Mouse (Mus musculus): Measurements from ENCODE around the gene Foxo6. TPM values are rescaled to one million over a fixed set of nuclear protein-coding genes. Genes with fewer than 3 reads are reported as not detected.

Foxo6 gene
- total and polyA plus RNA-seq, 3 experiments = not detected

GRCm38 (mm10) chr4:120286761-120287241 is 348 bp downstream of the Foxo6 start:
- Histone ChIP-seq H3K36me3 (replicated peaks) (no peaks in the 10 kb centered on the region), H3K4me1 (ENCODE audit: insufficient read depth, low read depth, low read length) (no peaks in the 10 kb centered on the region), H3K4me3 (ENCODE audit: low read depth, low read length) (peak overlapping the region; percentile 4; the same call in 1 of the 2 replicates), H3K9me3 (replicated peaks) (peaks cover 95% of the 10 kb centered on the region), H3K27me3 (ENCODE audit: insufficient read depth, low read length) (no peaks in the 10 kb centered on the region)
- ATAC-seq (ENCODE audit: extremely low read depth, insufficient number of reproducible peaks, low FRiP score, poor library complexity, severe bottlenecking) (no peak), DNase-seq (ENCODE audit: low spot score) (no peak)
- TF ChIP-seq POLR2AphosphoS5 (IDR thresholded peaks at IDR 0.05; ENCODE audit: insufficient replicate concordance, low read depth, low read length) (no peak), CTCF (IDR thresholded peaks at IDR 0.05; ENCODE audit: low read depth, low read length) (no peak), GATA1 (IDR thresholded peaks at IDR 0.05; ENCODE audit: borderline replicate concordance, low read length) (no peak), GATA2 (IDR thresholded peaks at IDR 0.05; ENCODE audit: borderline replicate concordance, low read depth, low read length) (no peak), TAL1 (conservative IDR thresholded peaks at IDR 0.05; ENCODE audit: low read depth, low read length) (no peak)

GRCm38 (mm10) chr4:120285730-120286129 is 1.4 kb downstream of the Foxo6 start:
- DNase-seq (ENCODE audit: low spot score) (no peak), ATAC-seq (ENCODE audit: extremely low read depth, insufficient number of reproducible peaks, low FRiP score, poor library complexity, severe bottlenecking) (no peak)
- no peaks in the 10 kb centered on the region for H3K27me3 ChIP-seq (ENCODE audit: insufficient read depth, low read length)
- no peaks in the 10 kb centered on the region for H3K4me1 ChIP-seq (ENCODE audit: insufficient read depth, low read depth, low read length)
- no peaks in the 10 kb centered on the region for H3K36me3 ChIP-seq (replicated peaks)
- H3K4me3 ChIP-seq (ENCODE audit: low read depth, low read length) = no peak overlapping the region
- TF ChIP-seq POLR2AphosphoS5 (IDR thresholded peaks at IDR 0.05; ENCODE audit: insufficient replicate concordance, low read depth, low read length) (no peak), TAL1 (conservative IDR thresholded peaks at IDR 0.05; ENCODE audit: low read depth, low read length) (no peak), GATA1 (IDR thresholded peaks at IDR 0.05; ENCODE audit: borderline replicate concordance, low read length) (no peak), GATA2 (IDR thresholded peaks at IDR 0.05; ENCODE audit: borderline replicate concordance, low read depth, low read length) (no peak), CTCF (IDR thresholded peaks at IDR 0.05; ENCODE audit: low read depth, low read length) (no peak)
- H3K9me3 ChIP-seq (replicated peaks) = peaks cover 98% of the 10 kb centered on the region

- DNase-seq (ENCODE audit: low spot score) = no peak
- no peak overlapping the region for H3K4me3 ChIP-seq (ENCODE audit: low read depth, low read length)
- H3K36me3 ChIP-seq (replicated peaks) = no peaks in the 10 kb centered on the region
- no peaks in the 10 kb centered on the region for H3K27me3 ChIP-seq (ENCODE audit: insufficient read depth, low read length)
- TF ChIP-seq TAL1 (conservative IDR thresholded peaks at IDR 0.05; ENCODE audit: low read depth, low read length) (no peak), CTCF (IDR thresholded peaks at IDR 0.05; ENCODE audit: low read depth, low read length) (no peak), POLR2AphosphoS5 (IDR thresholded peaks at IDR 0.05; ENCODE audit: insufficient replicate concordance, low read depth, low read length) (no peak), GATA2 (IDR thresholded peaks at IDR 0.05; ENCODE audit: borderline replicate concordance, low read depth, low read length) (no peak), GATA1 (IDR thresholded peaks at IDR 0.05; ENCODE audit: borderline replicate concordance, low read length) (no peak)
- no peaks in the 10 kb centered on the region for H3K4me1 ChIP-seq (ENCODE audit: insufficient read depth, low read depth, low read length)
- no peak for ATAC-seq (ENCODE audit: extremely low read depth, insufficient number of reproducible peaks, low FRiP score, poor library complexity, severe bottlenecking)
- peaks cover 98% of the 10 kb centered on the region for H3K9me3 ChIP-seq (replicated peaks)
These were observed 1.9 kb downstream of the Foxo6 start for GRCm38 (mm10) chr4:120285223-120285622.

- H3K27me3 ChIP-seq (ENCODE audit: insufficient read depth, low read length) = no peaks in the 10 kb centered on the region
- no peak for TF ChIP-seq POLR2AphosphoS5 (IDR thresholded peaks at IDR 0.05; ENCODE audit: insufficient replicate concordance, low read depth, low read length)
- no peak for TF ChIP-seq TAL1 (conservative IDR thresholded peaks at IDR 0.05; ENCODE audit: low read depth, low read length)
- TF ChIP-seq GATA2 (IDR thresholded peaks at IDR 0.05; ENCODE audit: borderline replicate concordance, low read depth, low read length) = no peak
- no peak for TF ChIP-seq GATA1 (IDR thresholded peaks at IDR 0.05; ENCODE audit: borderline replicate concordance, low read length)
- TF ChIP-seq CTCF (IDR thresholded peaks at IDR 0.05; ENCODE audit: low read depth, low read length) = no peak
These were observed 3.0 kb downstream of the Foxo6 start for GRCm38 (mm10) chr4:120284187-120284586.

GRCm38 (mm10) chr4:120283141-120283540 is 4.0 kb downstream of the Foxo6 start:
- H3K4me3 ChIP-seq (ENCODE audit: low read depth, low read length) = no peak overlapping the region; the same call in 1 of the 2 replicates
- H3K9me3 ChIP-seq (replicated peaks) = peaks cover 94% of the 10 kb centered on the region
- TF ChIP-seq TAL1 (conservative IDR thresholded peaks at IDR 0.05; ENCODE audit: low read depth, low read length) = no peak
- TF ChIP-seq GATA2 (IDR thresholded peaks at IDR 0.05; ENCODE audit: borderline replicate concordance, low read depth, low read length) = no peak
- no peak for TF ChIP-seq CTCF (IDR thresholded peaks at IDR 0.05; ENCODE audit: low read depth, low read length)
- TF ChIP-seq GATA1 (IDR thresholded peaks at IDR 0.05; ENCODE audit: borderline replicate concordance, low read length) = no peak
- TF ChIP-seq POLR2AphosphoS5 (IDR thresholded peaks at IDR 0.05; ENCODE audit: insufficient replicate concordance, low read depth, low read length) = no peak
- H3K4me1 ChIP-seq (ENCODE audit: insufficient read depth, low read depth, low read length) = no peaks in the 10 kb centered on the region
- DNase-seq (ENCODE audit: low spot score) (no peak), ATAC-seq (ENCODE audit: extremely low read depth, insufficient number of reproducible peaks, low FRiP score, poor library complexity, severe bottlenecking) (no peak)
- H3K36me3 ChIP-seq (replicated peaks) = no peaks in the 10 kb centered on the region
- H3K27me3 ChIP-seq (ENCODE audit: insufficient read depth, low read length) = no peaks in the 10 kb centered on the region

More at GRCm38 (mm10) chr4:120284187-120284586, 3.0 kb downstream of the Foxo6 start:
- Histone ChIP-seq H3K9me3 (replicated peaks) (peaks cover 98% of the 10 kb centered on the region), H3K4me3 (ENCODE audit: low read depth, low read length) (no peak overlapping the region), H3K4me1 (ENCODE audit: insufficient read depth, low read depth, low read length) (no peaks in the 10 kb centered on the region), H3K36me3 (replicated peaks) (no peaks in the 10 kb centered on the region)
- no peak for DNase-seq (ENCODE audit: low spot score)
- no peak for ATAC-seq (ENCODE audit: extremely low read depth, insufficient number of reproducible peaks, low FRiP score, poor library complexity, severe bottlenecking)

GRCm38 (mm10) chr4:120282568-120283091 is 4.5 kb downstream of the Foxo6 start:
- ATAC-seq (ENCODE audit: extremely low read depth, insufficient number of reproducible peaks, low FRiP score, poor library complexity, severe bottlenecking) = no peak
- Histone ChIP-seq H3K27me3 (ENCODE audit: insufficient read depth, low read length) (no peaks in the 10 kb centered on the region), H3K4me3 (ENCODE audit: low read depth, low read length) (no peak overlapping the region; the same call in 1 of the 2 replicates), H3K4me1 (ENCODE audit: insufficient read depth, low read depth, low read length) (no peaks in the 10 kb centered on the region), H3K36me3 (replicated peaks) (no peaks in the 10 kb centered on the region), H3K9me3 (replicated peaks) (peaks cover 94% of the 10 kb centered on the region)
- DNase-seq (ENCODE audit: low spot score) = no peak
- no peak for TF ChIP-seq CTCF (IDR thresholded peaks at IDR 0.05; ENCODE audit: low read depth, low read length)
- TF ChIP-seq GATA1 (IDR thresholded peaks at IDR 0.05; ENCODE audit: borderline replicate concordance, low read length) = no peak
- no peak for TF ChIP-seq TAL1 (conservative IDR thresholded peaks at IDR 0.05; ENCODE audit: low read depth, low read length)
- no peak for TF ChIP-seq GATA2 (IDR thresholded peaks at IDR 0.05; ENCODE audit: borderline replicate concordance, low read depth, low read length)
